Mouse (Mus musculus): ENCODE measurements around the gene Eef1akmt2. TPM values are rescaled to one million over a fixed set of nuclear protein-coding genes. Genes with fewer than 3 reads are reported as not detected.

The Eef1akmt2 gene
- total and polyA plus RNA-seq, 3 experiments = 5.2 to 7.7 (median 7.7) TPM

GRCm38 (mm10) chr7:132788826-132789225 lies 63.6 kb downstream of the Eef1akmt2 start:
- no peak for DNase-seq
- Histone ChIP-seq H3K79me2 (replicated peaks; ENCODE audit: control insufficient read depth, insufficient read depth, low read length) (peaks cover 12% of the 10 kb centered on the region), H3K4me3 (no peak overlapping the region), H3K9ac (ENCODE audit: low read depth, low read length) (no peak overlapping the region), H3K4me1 (ENCODE audit: control insufficient read depth, insufficient read depth, low read length) (peaks cover 49% of the 10 kb centered on the region), H3K27me3 (ENCODE audit: control insufficient read depth, insufficient read depth, low read length) (no peaks in the 10 kb centered on the region), H3K36me3 (ENCODE audit: control insufficient read depth, insufficient read depth, low read length) (peaks cover 11% of the 10 kb centered on the region), H3K27ac (peak overlapping the region; percentile 86)
- no peak for TF ChIP-seq CTCF (IDR thresholded peaks at IDR 0.05)
- no peak for TF ChIP-seq EP300 (IDR thresholded peaks at IDR 0.05; ENCODE audit: insufficient read depth, low read depth, low read length)
- TF ChIP-seq POLR2A (IDR thresholded peaks at IDR 0.05; ENCODE audit: insufficient read depth, low read depth, low read length) = no peak
- WGBS = 50% methylated on average over 13 of the region's 13 CpGs
- intact Hi-C loops (cut with DNase I) = no loop called here

GRCm38 (mm10) chr7:132787496-132788190 lies 64.8 kb downstream of the Eef1akmt2 start:
- intact Hi-C loops (cut with DNase I) = loop anchor here (1.0 to 2.0 kb wide), 2 partner anchors 13 to 23 kb away; no protein-coding TSS in a partner anchor
- Histone ChIP-seq H3K4me3 (no peak overlapping the region), H3K27me3 (ENCODE audit: control insufficient read depth, insufficient read depth, low read length) (no peaks in the 10 kb centered on the region), H3K79me2 (replicated peaks; ENCODE audit: control insufficient read depth, insufficient read depth, low read length) (peaks cover 14% of the 10 kb centered on the region), H3K9ac (ENCODE audit: low read depth, low read length) (no peak overlapping the region), H3K36me3 (ENCODE audit: control insufficient read depth, insufficient read depth, low read length) (peaks cover 11% of the 10 kb centered on the region), H3K4me1 (ENCODE audit: control insufficient read depth, insufficient read depth, low read length) (peaks cover 47% of the 10 kb centered on the region), H3K27ac (peak overlapping the region; percentile 86)
- WGBS = 51% methylated on average over 4 of the region's 4 CpGs
- TF ChIP-seq CTCF (IDR thresholded peaks at IDR 0.05) = no peak
- TF ChIP-seq POLR2A (IDR thresholded peaks at IDR 0.05; ENCODE audit: insufficient read depth, low read depth, low read length) = no peak; the same call in 1 of the 2 replicates
- TF ChIP-seq EP300 (IDR thresholded peaks at IDR 0.05; ENCODE audit: insufficient read depth, low read depth, low read length) = no peak
- DNase-seq = no peak

GRCm38 (mm10) chr7:132787022-132787421 lies 65.5 kb downstream of the Eef1akmt2 start:
- H3K36me3 ChIP-seq (ENCODE audit: control insufficient read depth, insufficient read depth, low read length) = peaks cover 11% of the 10 kb centered on the region
- peaks cover 46% of the 10 kb centered on the region for H3K4me1 ChIP-seq (ENCODE audit: control insufficient read depth, insufficient read depth, low read length)
- 57% methylated on average over 4 of the region's 4 CpGs for WGBS
- H3K79me2 ChIP-seq (replicated peaks; ENCODE audit: control insufficient read depth, insufficient read depth, low read length) = peaks cover 11% of the 10 kb centered on the region
- peak overlapping the region; percentile 86 for H3K27ac ChIP-seq
- no peaks in the 10 kb centered on the region for H3K27me3 ChIP-seq (ENCODE audit: control insufficient read depth, insufficient read depth, low read length)
- intact Hi-C loops (cut with DNase I) = loop anchor here (1.0 to 2.0 kb wide), 2 partner anchors 13 to 24 kb away; no protein-coding TSS in a partner anchor
- DNase-seq = peak in 1 of 2 experiments; percentile 14
- no peak overlapping the region for H3K9ac ChIP-seq (ENCODE audit: low read depth, low read length)
- H3K4me3 ChIP-seq = no peak overlapping the region
- TF ChIP-seq CTCF (IDR thresholded peaks at IDR 0.05) (no peak), POLR2A (IDR thresholded peaks at IDR 0.05; ENCODE audit: insufficient read depth, low read depth, low read length) (no peak), EP300 (IDR thresholded peaks at IDR 0.05; ENCODE audit: insufficient read depth, low read depth, low read length) (no peak)

GRCm38 (mm10) chr7:132786522-132786921 lies 66.0 kb downstream of the Eef1akmt2 start:
- H3K4me1 ChIP-seq (ENCODE audit: control insufficient read depth, insufficient read depth, low read length) = peaks cover 50% of the 10 kb centered on the region
- no peak overlapping the region for H3K9ac ChIP-seq (ENCODE audit: low read depth, low read length)
- H3K27ac ChIP-seq = peak overlapping the region; percentile 86
- peaks cover 9% of the 10 kb centered on the region for H3K79me2 ChIP-seq (replicated peaks; ENCODE audit: control insufficient read depth, insufficient read depth, low read length)
- TF ChIP-seq CTCF (IDR thresholded peaks at IDR 0.05) (no peak), EP300 (IDR thresholded peaks at IDR 0.05; ENCODE audit: insufficient read depth, low read depth, low read length) (no peak), POLR2A (IDR thresholded peaks at IDR 0.05; ENCODE audit: insufficient read depth, low read depth, low read length) (no peak)
- peak in 1 of 2 experiments; percentile 25 for DNase-seq
- 18% methylated on average over 4 of the region's 4 CpGs for WGBS
- H3K4me3 ChIP-seq = no peak overlapping the region
- H3K27me3 ChIP-seq (ENCODE audit: control insufficient read depth, insufficient read depth, low read length) = no peaks in the 10 kb centered on the region
- intact Hi-C loops (cut with DNase I) = loop anchor here (2.0 kb wide), 1 partner anchor 24 kb away; no protein-coding TSS in a partner anchor
- peaks cover 11% of the 10 kb centered on the region for H3K36me3 ChIP-seq (ENCODE audit: control insufficient read depth, insufficient read depth, low read length)

GRCm38 (mm10) chr7:132786011-132786410 lies 66.5 kb downstream of the Eef1akmt2 start:
- H3K36me3 ChIP-seq (ENCODE audit: control insufficient read depth, insufficient read depth, low read length) = peaks cover 11% of the 10 kb centered on the region
- H3K4me3 ChIP-seq = no peak overlapping the region
- DNase-seq = peak; percentile 39 to 67
- H3K27me3 ChIP-seq (ENCODE audit: control insufficient read depth, insufficient read depth, low read length) = no peaks in the 10 kb centered on the region
- H3K79me2 ChIP-seq (replicated peaks; ENCODE audit: control insufficient read depth, insufficient read depth, low read length) = peaks cover 13% of the 10 kb centered on the region
- intact Hi-C loops (cut with DNase I) = loop anchor here (2.0 kb wide), 1 partner anchor 25 kb away; no protein-coding TSS in a partner anchor
- WGBS = 5% methylated on average over 7 of the region's 7 CpGs
- H3K27ac ChIP-seq = peak overlapping the region; percentile 86
- H3K9ac ChIP-seq (ENCODE audit: low read depth, low read length) = no peak overlapping the region
- TF ChIP-seq EP300 (IDR thresholded peaks at IDR 0.05; ENCODE audit: insufficient read depth, low read depth, low read length) = 0 out of 2 replicates have a peak, but pooled peaks have one; percentile 39
- TF ChIP-seq CTCF (IDR thresholded peaks at IDR 0.05) = no peak
- no peak for TF ChIP-seq POLR2A (IDR thresholded peaks at IDR 0.05; ENCODE audit: insufficient read depth, low read depth, low read length)
- peaks cover 54% of the 10 kb centered on the region for H3K4me1 ChIP-seq (ENCODE audit: control insufficient read depth, insufficient read depth, low read length)

- peak overlapping the region; percentile 48 for H3K27ac ChIP-seq
- DNase-seq = peak; percentile 38 to 41
- TF ChIP-seq CTCF (IDR thresholded peaks at IDR 0.05) (no peak), EP300 (IDR thresholded peaks at IDR 0.05; ENCODE audit: insufficient read depth, low read depth, low read length) (no peak), POLR2A (IDR thresholded peaks at IDR 0.05; ENCODE audit: insufficient read depth, low read depth, low read length) (no peak)
- intact Hi-C loops (cut with DNase I) = no loop called here
- no peak overlapping the region for H3K9ac ChIP-seq (ENCODE audit: low read depth, low read length)
- H3K4me1 ChIP-seq (ENCODE audit: control insufficient read depth, insufficient read depth, low read length) = peaks cover 60% of the 10 kb centered on the region
- 53% methylated on average over 5 of the region's 5 CpGs for WGBS
- H3K79me2 ChIP-seq (replicated peaks; ENCODE audit: control insufficient read depth, insufficient read depth, low read length) = peaks cover 10% of the 10 kb centered on the region
- H3K36me3 ChIP-seq (ENCODE audit: control insufficient read depth, insufficient read depth, low read length) = peaks cover 18% of the 10 kb centered on the region
- H3K27me3 ChIP-seq (ENCODE audit: control insufficient read depth, insufficient read depth, low read length) = no peaks in the 10 kb centered on the region
- H3K4me3 ChIP-seq = no peak overlapping the region
Observed at GRCm38 (mm10) chr7:132784101-132784500, 68.4 kb downstream of the Eef1akmt2 start.
